Mouse (Mus musculus): ENCODE measurements around the gene Arhgap28. TPM values are rescaled to one million over a fixed set of nuclear protein-coding genes. Genes with fewer than 3 reads are reported as not detected.

Gene Arhgap28
- polyA plus RNA-seq, 1 experiment from 2014 or later: 1.0 TPM

DNA sequence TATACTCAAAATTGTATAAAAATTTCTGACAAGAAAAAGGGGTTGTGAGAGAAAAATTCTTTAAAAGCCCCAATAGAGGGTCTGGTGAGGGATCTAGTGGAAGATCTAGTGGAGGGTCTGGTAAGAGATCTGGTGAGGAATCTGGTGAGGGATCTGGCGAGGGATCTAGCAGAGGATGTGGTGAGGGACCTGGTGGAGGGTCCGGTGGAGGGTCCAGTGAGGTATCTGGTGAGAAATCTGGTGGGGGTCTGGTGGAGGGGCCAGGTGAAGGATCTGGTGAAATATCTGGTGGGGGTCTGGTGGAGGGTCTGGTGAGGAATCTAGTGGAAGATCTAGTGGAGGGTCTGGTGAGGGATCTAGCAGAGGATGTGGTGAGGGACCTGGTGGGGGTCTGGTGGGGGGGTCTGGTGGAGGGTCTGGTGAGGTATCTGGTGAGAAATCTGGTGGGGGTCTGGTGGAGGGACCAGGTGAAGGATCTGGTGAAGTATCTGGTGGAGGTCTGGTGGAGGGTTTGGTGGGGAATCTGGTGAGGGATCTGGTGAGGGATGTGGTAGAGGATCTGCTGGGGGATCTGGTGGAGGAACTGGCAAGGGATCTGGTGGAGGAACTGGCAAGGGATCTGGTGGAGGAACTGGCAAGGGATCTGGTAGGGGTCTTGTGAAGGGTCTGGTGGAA lies 10.4 kb downstream of the Arhgap28 start:
- no peak for DNase-seq (ENCODE audit: low spot score)

DNA sequence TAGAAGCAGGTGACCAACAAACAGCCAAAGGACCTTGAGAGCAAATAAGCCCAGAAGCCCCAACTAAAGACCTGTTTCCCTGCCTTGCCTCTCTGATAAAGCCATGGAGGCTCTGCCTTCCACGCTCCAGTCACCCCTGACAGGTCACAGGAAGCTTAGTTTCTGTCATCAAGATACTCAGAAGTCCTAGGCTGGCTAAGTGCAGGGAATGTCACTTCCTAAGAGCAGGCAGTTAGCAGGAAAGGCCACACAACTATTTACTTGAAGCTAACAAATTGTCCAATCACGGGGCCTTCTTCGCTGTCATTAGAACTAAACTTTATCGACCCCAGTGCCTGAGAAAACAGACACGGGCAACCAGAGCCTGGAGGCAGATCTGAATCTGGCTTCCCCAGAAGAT lies 14.2 kb downstream of the Arhgap28 start:
- no peak for DNase-seq (ENCODE audit: low spot score)

DNA sequence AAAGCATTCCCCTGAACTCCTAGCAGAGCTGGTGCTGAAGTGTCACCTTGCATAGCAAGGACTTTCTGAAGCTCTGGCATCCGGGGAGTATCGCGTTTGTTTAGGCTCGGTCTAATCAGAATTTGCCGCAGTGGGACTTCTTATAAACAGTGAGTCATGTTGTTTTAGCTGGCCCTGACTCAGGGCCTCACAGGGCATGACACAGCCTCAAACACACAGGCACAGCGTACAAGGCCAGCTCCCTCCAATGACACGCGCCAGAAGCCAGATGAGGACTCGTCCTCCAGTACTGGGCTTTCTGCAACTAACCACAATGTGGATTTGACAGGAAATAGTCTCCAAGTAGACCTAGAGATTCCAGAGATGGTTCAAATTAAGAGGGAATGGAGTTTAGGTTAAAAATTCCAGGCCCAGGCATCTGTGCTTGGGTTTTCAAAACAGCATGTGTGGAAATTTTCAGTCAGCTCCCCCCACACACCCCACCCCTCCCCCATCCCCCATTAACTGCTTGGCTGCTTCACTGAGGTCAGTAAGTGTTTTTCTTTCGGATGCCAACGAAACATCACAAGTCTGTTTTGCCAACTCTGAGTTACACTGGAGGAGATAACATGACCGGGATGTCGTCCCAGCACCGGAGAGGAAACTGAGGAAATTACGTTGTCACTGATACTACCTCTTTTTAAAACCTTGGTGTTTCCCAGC lies 14.8 kb downstream of the Arhgap28 start:
- DNase-seq (ENCODE audit: low spot score): no peak

DNA sequence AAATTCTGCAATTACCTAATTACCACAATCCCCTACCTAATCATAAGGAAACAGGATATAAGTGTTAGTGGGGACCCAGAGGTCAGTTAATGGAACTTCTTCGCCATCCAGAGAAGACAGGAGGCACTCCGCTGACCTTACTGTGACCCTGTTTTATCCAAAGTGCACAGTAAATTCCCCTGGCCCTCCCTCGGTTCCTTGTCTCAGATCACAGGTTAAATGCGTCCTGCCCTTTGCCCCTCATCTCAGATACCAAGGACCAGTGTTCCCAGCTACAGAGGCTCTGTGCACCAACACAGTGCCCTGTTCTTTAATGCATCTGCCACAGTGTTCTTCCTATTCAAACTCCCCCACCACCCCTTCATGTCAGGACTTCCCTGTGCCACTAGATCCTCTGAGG lies 18.4 kb downstream of the Arhgap28 start:
- no peak for DNase-seq (ENCODE audit: low spot score)

- no peak for DNase-seq (ENCODE audit: low spot score)
Observed at GRCm38 (mm10) chr17:67980573-67980972, 23.3 kb downstream of the Arhgap28 start.

- no peak for DNase-seq (ENCODE audit: low spot score)
Observed at GRCm38 (mm10) chr17:67979248-67979647, 24.7 kb downstream of the Arhgap28 start.

- DNase-seq (ENCODE audit: low spot score): no peak
Observed at GRCm38 (mm10) chr17:67978786-67979185, 25.1 kb downstream of the Arhgap28 start.

GRCm38 (mm10) chr17:67976465-67976864 lies 27.5 kb downstream of the Arhgap28 start:
- no peak for DNase-seq (ENCODE audit: low spot score)

GRCm38 (mm10) chr17:67976027-67976426 lies 27.9 kb downstream of the Arhgap28 start:
- DNase-seq (ENCODE audit: low spot score): no peak

GRCm38 (mm10) chr17:67974679-67975078 lies 29.2 kb downstream of the Arhgap28 start:
- no peak for DNase-seq (ENCODE audit: low spot score)

GRCm38 (mm10) chr17:67966853-67967540 lies 36.9 kb downstream of the Arhgap28 start:
- DNase-seq (ENCODE audit: low spot score): no peak

DNA sequence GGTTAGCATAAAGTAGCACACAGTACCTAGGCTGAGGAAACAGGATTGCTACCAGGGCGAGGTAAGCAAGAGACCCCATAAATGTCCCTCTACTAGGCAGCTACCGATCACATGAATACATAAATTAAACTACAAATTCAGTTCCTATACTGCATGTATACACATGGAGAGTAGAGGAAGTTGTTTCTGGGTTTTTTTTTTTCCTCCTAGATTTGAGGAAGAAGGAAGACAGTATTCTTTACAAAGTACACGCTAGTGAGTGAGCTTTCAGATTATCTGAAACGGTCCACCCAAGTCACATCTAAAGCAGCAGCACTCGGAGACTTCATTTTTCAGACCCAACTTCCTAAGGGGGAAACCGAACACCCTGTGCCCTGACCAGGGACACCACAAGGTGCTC lies 41.1 kb downstream of the Arhgap28 start:
- no peak for DNase-seq (ENCODE audit: low spot score)

GRCm38 (mm10) chr17:67962020-67962419 lies 41.9 kb downstream of the Arhgap28 start:
- DNase-seq (ENCODE audit: low spot score): no peak

- DNase-seq (ENCODE audit: low spot score): no peak
Observed at GRCm38 (mm10) chr17:67958909-67959308, 45.0 kb downstream of the Arhgap28 start.

DNA sequence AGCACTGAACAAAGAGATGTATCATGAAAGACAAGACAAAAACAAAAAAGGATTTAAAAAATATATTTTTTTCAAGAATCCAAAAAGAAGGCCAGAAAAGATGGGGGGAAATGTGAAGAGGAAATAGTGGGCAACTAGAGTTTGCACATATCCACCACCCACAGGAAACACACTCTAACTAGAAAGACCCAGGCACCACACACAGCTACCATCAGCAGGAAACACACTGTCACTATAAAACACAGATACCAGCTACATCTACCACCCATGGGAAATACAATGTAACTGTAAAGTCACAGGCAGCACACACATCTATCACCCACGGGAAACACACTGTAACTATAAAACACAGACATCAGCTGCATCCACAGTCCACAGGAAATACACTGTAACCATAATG lies 46.3 kb downstream of the Arhgap28 start:
- no peak for DNase-seq (ENCODE audit: low spot score)

DNA sequence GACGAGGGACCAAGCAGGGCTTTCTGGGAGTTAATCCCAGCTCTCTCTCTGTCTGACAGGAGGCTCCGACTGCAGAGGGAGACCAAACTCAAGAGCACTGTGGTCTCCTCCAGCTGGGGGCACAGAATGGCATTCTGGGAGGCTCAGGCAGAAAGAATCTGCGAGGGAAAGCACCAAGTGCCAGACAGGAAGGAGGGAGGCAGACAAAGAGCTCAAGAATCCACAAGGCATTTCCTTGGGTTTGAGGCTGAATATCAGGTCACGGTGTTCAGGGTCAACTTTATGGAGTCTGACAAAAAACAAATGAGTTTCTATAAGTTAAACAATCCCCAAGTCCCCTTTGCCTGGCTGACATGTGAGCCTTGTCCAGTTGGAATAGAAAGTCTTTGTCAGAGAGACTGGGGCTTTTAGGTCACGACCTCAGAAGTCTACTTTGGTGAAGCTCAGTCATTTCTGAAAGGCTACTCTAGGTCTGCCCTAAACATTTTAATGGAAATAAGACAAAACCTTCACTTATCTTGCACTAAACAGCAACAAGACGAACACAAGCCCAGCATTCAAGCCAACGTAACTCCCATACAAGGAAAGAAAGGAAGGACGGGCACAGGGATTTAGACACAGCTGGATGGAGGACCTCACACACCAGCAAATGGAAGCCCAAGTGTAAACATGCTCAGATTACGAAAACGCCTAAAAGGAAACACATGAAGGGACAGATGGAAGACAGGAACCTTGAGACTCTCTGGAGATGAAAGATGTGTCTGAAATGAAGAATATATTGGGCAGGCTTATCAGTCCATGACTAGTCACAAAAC lies 47.8 kb downstream of the Arhgap28 start:
- DNase-seq (ENCODE audit: low spot score): no peak

DNA sequence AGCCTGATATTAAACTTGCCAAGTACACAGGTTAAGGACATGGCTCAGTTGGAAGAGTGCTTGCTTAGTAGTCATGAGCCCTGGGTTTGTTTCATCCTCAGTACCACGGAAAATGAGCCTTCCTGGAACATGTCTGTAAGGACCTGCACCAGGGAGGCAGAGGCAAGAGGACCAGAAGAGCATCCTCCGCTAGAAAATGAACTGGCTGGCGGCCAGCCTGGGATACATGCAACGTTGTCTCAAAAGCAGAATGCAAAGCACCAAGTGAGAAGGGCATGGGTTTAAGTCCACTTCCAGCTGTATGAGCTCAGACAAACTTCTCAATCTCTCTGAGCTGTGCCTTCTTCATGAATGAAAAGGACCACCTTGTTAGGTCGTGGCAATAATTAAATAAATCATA lies 49.0 kb downstream of the Arhgap28 start:
- DNase-seq (ENCODE audit: low spot score): no peak

GRCm38 (mm10) chr17:67950523-67951213 lies 53.3 kb downstream of the Arhgap28 start:
- DNase-seq (ENCODE audit: low spot score): no peak

GRCm38 (mm10) chr17:67948601-67949000 lies 55.3 kb downstream of the Arhgap28 start:
- DNase-seq (ENCODE audit: low spot score): no peak

DNA sequence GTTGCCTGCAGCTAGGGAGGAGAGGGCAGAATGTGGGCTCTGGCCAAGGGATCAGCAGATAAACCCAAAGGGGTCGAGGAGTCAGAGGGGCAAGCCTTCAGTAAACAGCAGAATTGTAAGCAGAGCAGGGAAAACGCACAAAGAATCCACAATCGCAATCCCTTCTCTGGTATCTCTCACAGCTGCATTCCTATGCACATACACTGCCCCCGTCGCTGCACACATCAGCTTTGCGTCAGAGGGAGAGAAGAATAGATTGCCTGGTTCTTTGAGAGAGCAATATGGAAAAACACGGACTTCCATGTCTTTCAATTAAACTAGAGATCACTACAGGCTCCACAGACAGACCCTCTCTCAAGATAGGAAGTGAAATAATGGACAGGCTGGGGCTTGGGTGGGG lies 58.5 kb downstream of the Arhgap28 start:
- DNase-seq (ENCODE audit: low spot score): no peak

DNA sequence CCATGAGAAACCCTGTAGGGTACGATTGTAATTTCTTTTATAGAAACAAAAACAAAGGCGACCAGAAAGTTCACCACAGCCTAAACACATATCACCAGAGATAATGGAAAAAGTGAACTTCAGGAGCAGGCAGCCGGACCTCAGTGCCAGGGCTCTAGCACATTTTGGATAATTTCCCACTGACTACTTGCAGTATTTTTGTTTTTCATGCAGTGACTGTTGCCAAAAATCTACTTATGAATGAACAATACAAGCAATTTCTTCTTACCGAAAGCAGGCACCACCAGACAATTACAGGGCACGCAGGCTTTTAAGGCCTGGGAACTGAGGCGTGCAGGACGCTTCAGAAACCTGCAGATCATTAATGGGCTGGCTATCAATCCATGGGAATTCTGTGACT lies 59.7 kb downstream of the Arhgap28 start:
- no peak for DNase-seq (ENCODE audit: low spot score)
